Mouse (Mus musculus) left cerebral cortex, postnatal 14 days (tissue): ENCODE results near the gene Cc2d2b. TPM values are rescaled to one million over a fixed set of nuclear protein-coding genes. Genes with fewer than 3 reads are reported as not detected.

ENCODE experiments used
- DNase-seq, 2 experiments: peaks; one replicate each; pipeline ENCODE4 v3.0.0; 2021 to 2022; ENCODE audit warnings: low spot score in 2 of 2, mixed read lengths in 1 of 2
- intact Hi-C: fragments of 180-260 bp; cut with DNase I; formaldehyde crosslinking; loops from one replicate; pipeline ENCODE4 v1.15.1; 2025
- total RNA-seq, 2 experiments: library from RNA; stranded (reverse); gene quantifications; 2 replicates each; pipeline ENCODE4 v1.2.3; 2021

Gene Cc2d2b
- total RNA-seq, 2 experiments from 2014 or later, result 0.15 to 0.17 TPM

DNA sequence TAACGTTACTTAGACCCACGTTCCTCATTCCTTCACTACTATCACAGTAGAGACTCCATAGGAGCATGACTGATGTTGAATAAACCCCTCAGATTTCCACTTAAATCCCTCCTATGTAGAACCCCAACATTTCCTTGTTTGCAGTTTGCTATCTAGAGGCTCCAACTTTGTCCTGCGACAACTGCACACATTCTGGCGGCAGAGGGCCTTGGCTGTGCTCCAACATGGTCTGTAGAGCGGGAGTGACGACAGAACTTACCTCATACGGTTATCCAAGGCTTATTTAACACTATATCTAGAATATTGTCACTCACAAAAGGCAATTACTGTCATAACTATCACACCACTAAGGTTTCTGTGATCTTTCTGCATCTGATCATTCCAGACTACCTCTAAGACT is 78.2 kb downstream of the Cc2d2b start:
- DNase-seq, result no peak
- intact Hi-C loops, result no loop called here

GRCm38 (mm10) chr19:40830198-40830597 is 81.6 kb downstream of the Cc2d2b start:
- intact Hi-C loops, result loop anchor here (10.0 kb wide), 2 partner anchors 185 to 245 kb away; partner anchors contain the start of gene Aldh18a1

DNA sequence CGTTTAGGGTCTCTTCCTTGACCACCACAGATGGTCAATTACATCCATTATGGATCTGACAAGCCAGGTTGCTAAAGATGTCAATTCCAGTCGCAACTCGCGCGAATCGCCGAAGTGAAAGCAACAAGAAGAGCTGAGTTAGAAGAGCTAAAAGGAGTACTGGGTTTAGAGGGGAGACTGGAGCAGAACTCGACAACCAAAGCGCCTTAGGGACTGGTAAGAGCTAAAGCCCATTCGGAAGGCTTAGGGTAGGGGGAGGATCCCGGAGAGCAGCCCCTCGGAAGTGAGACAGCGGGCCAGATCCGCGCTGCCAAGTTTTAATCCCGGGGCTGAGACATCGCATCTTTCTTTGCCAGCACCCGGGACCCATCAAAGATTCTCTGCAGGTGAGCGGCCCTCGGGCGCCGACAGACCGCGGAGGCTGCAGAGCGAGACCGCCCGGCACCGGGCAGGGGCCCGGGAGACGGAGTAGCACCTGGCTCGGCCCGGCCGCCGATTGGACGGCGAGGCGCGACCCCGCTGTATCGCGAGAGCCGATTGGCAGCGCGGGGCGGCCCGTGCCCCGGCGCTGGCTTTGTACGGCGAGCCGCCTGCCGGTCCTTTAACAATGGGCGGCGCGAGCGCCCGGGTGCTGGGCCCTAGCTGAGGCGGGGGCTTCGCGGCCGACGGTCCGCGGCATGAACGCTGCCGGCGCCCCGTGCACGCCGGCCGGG is 82.3 kb downstream of the Cc2d2b start, which contains the start of gene Ccnj:
Ccnj (plus strand) TSS at position 577 of the 713 bp plus-strand sequence.
- intact Hi-C loops, result loop anchor here (10.0 kb wide), 2 partner anchors 184 to 246 kb away; partner anchors contain the start of gene Aldh18a1
- DNase-seq, result peak; percentile 89 to 95

More at GRCm38 (mm10) chr19:40830198-40830597, 81.6 kb downstream of the Cc2d2b start:
- DNase-seq, result no peak

- peak in 1 of 2 experiments; percentile 25 for DNase-seq
- intact Hi-C loops, result loop anchor here (10.0 kb wide), 2 partner anchors 183 to 247 kb away; partner anchors contain the start of gene Aldh18a1
These were observed 83.1 kb downstream of the Cc2d2b start for GRCm38 (mm10) chr19:40831416-40832201.

GRCm38 (mm10) chr19:40832361-40832760 is 83.8 kb downstream of the Cc2d2b start:
- no peak for DNase-seq
- intact Hi-C loops, result loop anchor here (10.0 kb wide), 2 partner anchors 182 to 248 kb away; partner anchors contain the start of gene Aldh18a1

GRCm38 (mm10) chr19:40834436-40834835 is 85.9 kb downstream of the Cc2d2b start:
- no peak for DNase-seq
- intact Hi-C loops, result loop anchor here (10.0 kb wide), 2 partner anchors 180 to 250 kb away; partner anchors contain the start of gene Aldh18a1

DNA sequence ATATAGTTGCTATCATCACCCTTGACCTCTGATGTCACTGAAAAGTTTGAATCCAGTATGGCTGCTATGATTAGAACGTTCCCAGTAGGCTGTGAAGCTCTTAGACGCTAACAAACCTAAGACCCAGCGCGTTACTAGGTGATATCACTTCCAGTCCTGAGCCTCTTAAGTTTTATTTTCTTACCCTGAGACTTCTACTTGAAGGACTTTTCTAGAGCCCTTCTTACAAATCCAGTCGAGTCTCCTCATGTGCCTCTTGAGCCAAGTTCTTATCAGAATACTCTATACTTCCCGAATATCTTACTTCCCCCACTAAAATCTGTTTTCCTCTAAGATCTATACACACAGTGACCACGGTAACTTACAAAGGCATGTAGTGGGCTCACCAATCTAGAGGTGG is 89.7 kb downstream of the Cc2d2b start:
- DNase-seq, result no peak
- intact Hi-C loops, result loop anchor here (10.0 kb wide), 2 partner anchors 177 to 253 kb away; partner anchors contain the start of gene Aldh18a1

- intact Hi-C loops, result no loop called here
- DNase-seq, result no peak
These were observed 91.8 kb downstream of the Cc2d2b start for GRCm38 (mm10) chr19:40840303-40840702.

GRCm38 (mm10) chr19:40841083-40841482 is 92.5 kb downstream of the Cc2d2b start:
- intact Hi-C loops, result no loop called here
- DNase-seq, result no peak

DNA sequence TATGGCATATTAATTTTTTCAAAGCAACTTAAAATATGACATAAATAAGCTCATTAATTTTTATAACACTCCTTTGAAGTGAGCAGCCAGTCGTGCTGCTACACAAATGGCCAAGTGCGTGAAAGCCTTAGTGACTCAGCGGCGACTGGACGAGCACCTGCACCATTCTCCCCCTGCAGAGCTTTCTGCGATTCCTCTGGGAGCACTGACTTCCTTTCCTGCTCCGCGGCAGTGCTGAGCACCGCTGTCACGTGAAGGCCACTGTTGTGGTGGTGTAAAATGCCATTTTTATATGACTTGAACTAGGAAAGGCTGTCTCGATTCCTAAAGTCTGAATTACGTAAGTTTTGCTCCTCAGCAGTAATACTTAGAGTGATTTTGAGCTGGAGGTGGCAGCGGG is 93.0 kb downstream of the Cc2d2b start:
- no peak for DNase-seq
- intact Hi-C loops, result no loop called here

DNA sequence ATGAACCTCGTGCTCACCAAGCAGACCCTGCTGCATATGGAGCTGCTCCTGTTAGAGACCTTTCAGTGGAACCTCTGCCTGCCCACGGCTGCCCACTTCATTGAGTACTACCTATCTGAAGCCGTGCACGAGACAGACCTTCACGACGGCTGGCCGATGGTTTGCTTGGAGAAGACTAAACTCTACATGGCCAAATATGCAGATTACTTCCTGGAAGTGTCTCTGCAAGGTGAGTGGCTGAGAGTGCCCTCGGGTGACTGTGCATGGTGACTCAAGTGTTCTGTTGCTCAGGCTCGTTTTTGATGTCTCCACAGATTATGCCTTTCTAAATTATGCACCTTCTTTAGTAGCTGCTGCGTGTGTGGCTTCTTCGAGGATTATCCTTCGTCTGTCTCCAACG is 96.2 kb downstream of the Cc2d2b start:
- no peak for DNase-seq
- intact Hi-C loops, result no loop called here

DNA sequence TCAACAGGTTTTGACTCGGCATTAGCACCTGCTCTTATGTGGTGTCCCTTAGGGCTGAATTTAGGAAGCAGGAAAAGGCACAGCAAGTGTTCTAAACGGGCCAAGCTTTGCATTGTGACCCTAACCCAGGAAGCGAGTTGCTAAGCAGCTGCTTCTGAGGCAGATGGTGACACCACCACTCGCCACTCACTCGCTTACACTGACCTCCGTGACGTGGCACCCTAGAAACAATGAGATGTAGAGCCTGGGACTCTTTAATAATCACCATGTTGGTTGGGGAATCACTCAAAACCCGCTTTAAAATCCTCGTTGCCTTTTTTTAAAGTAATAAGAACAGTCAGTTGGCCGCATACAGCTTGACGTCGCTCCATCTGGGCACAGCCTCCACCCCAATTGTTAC is 100.8 kb downstream of the Cc2d2b start:
- no peak for DNase-seq
- intact Hi-C loops, result no loop called here

- intact Hi-C loops, result no loop called here
These were observed 111.0 kb downstream of the Cc2d2b start for GRCm38 (mm10) chr19:40859555-40859954.

GRCm38 (mm10) chr19:40868284-40868683 is 119.7 kb downstream of the Cc2d2b start:
- DNase-seq, result no peak
- intact Hi-C loops, result no loop called here

More at GRCm38 (mm10) chr19:40859555-40859954, 111.0 kb downstream of the Cc2d2b start:
- DNase-seq, result peak in 1 of 2 experiments; percentile 51

DNA sequence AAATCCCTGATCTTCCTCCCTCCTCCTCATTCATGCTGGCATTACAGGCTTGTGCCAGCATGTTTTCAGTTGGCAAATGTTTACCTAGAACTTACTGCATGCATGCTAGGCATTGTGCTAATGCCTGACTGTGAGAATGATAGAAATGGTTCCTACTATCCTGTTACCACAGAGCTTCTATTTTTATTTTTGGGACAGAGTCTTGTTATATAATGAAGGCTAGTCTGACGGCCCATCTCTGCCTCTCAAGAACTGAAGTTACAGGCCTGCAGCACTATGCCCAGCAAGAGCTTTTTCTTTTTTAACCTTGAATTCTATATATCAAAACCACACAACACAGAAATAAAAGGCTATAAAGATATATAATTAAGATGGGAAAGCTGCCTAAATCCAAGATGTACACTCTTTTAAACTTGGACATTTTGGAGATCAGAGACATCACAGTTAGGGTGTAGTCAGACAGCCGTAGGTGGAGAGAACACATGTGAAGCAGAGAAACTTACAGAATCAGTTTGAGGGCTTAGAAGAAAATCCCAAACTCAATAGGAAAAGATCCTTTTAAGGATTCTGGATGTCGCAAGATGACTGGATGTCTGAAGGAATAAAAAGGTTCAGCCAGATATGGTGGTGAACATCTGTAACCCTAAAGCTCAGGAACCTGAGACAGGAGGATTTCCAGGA is 121.0 kb downstream of the Cc2d2b start:
- intact Hi-C loops, result no loop called here
- DNase-seq, result no peak

GRCm38 (mm10) chr19:40872955-40873665 is 124.6 kb downstream of the Cc2d2b start:
- intact Hi-C loops, result loop anchor here (1.0 kb wide), 1 partner anchor 21 kb away; the partner anchor contains the start of gene Zfp518a
- peak; percentile 90 to 97 for DNase-seq
